Mouse (Mus musculus) ES-E14 (cell line): ENCODE data around the gene C1qb.

ENCODE experiments used
- HCFC1 ChIP-seq: IDR thresholded peaks from 2 replicates; pipeline ENCODE4 v1.6.1; 2012; ENCODE audit warnings: low read length, inconsistent platforms, borderline replicate concordance; ENCODE audit not compliant: insufficient read depth
- MAFK ChIP-seq: IDR thresholded peaks from 2 replicates; pipeline ENCODE4 v1.6.1; 2014; ENCODE audit warnings: mild to moderate bottlenecking, low read depth, low read length, inconsistent platforms; ENCODE audit not compliant: insufficient read depth

DNA sequence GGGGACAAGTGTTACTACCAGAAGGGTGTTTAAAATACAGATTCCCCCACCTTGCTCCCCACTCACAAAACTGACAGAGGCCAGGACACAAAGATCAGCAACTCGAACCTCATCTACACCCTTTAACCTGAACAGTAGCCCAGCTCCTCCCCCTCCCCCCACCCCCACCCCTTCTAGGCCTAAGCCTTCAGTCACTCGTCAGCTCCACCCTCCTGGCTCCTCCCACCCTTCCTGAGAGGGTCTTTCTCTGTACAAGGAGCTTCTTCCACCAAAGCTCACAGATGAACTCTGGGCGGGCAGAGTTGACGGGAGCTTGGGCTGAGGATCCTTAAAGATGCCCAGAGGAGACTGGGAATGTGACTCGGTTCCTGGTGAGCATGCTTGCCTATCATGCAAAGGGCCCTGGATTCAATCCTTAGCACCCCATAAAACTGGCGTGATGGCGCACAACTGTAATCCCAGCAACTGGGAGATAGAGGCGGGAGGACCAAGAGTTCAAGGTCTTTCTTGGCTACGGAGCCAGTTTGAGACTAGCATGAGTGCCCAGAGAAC is 55.6 kb downstream of the C1qb start:
- TF ChIP-seq MAFK (no peak), HCFC1 (no peak)
